Mouse (Mus musculus): ENCODE measurements around the gene Gemin4.
"Not testable (repeated sequence)": the region's sequence is repeated elsewhere in the genome, so short reads cannot be mapped to it uniquely, and the experiment has no call there.

Gene Gemin4

DNA sequence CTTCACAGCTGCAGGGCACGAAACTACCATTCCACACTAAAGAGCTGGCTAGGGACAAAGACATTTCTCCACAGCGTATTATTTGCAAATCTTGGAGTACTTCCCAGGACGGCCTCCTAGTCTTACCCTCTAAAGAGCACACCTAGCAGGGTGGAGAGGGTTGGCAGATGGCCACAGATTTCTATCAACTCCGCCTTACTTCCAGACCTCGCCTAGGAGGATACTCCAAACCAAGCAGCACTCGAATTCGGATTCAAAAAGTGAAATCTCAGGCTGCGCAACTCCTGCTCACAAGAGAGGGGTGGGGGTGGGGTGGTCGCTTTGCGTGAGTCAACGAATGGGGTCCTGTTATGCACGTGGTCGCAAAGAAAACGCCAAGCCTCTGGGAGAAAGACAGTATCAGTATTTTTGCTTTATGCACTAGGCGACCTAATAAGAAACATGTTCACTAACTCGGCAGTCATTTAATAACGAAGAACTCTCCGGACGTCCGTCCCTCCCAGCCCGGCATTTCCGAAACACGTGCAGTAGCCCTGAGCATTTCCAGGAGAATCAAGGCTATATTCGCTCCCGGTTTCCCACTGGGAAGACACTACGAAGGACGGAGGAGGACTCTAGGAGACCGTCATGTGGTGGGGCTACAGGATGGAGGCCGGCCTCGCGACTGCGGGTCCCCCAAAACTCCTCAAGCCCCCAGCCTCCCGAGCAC is 629 bp downstream of the Gemin4 start:
- peak; percentile 24 to 45 for DNase-seq (ENCODE audit: low spot score in 2 of 2)

DNA sequence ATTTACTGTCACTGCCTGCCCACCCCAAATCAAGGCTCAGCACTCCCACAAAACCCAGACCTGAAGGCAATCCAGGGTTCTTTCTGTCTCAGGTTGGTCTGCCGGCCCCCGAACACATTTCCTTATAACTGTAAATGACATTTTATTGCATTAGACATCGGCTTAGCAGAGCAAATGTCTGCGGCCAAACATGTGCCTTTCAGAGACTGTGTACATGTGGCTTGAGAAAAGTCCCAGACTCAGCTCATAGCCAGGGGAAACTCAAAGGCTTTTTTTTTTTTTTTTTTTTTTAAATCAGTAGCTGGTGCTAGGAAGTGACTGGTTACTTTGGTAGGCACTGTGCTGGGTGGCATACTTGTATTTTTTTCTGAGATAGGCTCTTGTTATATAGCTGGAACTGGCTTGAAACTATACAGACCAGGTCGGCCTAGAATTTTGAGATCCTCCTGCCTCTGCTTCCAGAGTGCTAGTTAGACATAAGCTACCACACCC is 1.4 kb downstream of the Gemin4 start:
- no peak for DNase-seq (ENCODE audit: low spot score in 2 of 2)

DNA sequence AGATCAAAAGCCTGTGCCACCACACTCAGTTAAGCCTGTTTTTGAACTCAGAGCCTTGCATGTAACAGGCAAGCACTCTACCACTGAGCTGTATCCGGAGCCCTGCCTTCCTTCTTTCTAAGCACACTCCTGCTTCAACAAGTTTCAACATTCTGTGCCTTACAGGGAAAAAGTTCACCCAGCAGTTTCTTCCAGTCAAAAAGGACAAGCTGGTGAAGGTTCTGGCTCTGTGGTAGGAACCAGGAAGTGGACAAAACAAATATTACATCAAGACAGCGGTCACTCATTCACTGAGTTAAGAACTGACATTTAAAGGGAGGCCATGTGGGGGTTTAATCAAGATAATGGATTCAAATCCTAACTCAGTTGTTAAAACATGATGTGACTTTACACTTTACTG is 2.5 kb downstream of the Gemin4 start:
- no peak for DNase-seq (ENCODE audit: low spot score in 2 of 2)

DNA sequence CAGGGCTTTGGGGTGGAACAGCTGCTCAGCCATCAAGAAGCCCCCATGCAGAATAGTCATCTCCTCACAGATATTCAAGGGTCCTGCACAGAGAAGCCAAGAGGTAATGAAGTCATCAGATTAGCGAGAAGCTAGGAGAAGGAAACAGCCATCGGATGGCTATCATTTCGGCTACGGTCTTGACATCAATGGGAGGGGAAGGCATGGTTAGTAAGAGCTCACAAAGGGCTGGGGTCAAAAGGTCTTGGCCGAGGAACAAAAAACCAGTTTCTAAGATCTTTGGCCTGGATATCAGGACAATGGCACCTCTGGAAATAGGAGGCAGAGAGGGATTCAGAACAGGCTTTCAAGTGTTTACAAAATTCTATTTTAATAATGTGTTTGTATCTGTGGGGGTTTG is 3.6 kb downstream of the Gemin4 start:
- DNase-seq (ENCODE audit: low spot score in 2 of 2) = no peak

DNA sequence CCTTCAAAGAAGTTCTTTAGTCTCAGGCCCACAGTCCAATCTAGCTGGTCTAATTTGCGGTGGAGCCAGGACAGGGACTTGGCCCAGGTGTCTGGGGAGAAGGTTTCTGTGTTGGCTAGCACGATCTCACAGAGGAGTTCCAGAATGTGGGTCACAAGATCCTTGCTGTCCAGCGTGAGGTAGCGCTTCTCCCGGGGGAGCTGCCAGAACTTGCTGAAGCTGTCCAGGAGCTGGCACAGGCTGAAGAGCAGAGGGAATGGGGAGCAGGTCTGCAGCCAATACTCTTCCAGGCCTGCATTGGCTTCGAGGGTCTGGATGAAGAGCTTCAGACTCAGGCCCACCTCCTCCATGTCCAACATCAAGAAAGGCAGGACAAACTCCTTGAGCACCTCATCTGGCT is 5.9 kb downstream of the Gemin4 start:
- not testable (repeated sequence) for DNase-seq (ENCODE audit: low spot score in 2 of 2)

DNA sequence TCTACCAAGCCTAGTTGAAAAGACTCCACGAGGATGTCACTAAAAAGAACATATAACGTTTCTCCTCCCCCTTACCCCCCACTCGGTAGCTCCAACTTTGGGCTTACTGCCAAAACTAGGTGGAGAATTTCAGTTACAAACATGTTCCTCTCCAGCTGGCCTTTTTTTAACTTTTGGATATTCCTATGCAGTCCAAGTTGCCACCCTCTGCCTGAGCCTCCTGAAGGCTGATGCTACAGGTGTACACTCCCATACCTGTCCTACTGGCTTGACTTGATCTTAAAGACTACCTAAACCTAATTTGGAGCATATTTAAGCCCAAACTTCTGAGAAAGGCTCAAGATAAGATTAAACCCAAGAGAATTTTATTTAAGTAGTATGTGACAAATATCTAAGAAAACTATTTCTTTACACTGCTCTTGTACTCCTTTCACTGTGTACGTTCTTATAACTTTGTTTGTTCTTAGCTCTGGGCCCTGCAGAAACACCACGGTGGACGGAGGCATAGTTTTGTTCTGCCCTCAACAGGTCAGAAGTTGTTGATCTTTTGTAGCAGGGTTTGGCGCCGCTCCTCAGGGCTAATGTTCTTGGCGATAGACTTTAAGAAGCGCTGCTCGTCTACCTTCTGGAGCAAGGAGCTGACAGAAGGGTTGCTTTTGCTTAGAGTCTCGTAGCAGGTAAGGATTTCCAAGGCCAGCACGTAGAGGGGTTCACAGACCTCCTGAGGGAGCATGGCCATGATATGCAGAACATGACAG is 7.1 kb downstream of the Gemin4 start:
- DNase-seq (ENCODE audit: low spot score in 2 of 2) = no peak

DNA sequence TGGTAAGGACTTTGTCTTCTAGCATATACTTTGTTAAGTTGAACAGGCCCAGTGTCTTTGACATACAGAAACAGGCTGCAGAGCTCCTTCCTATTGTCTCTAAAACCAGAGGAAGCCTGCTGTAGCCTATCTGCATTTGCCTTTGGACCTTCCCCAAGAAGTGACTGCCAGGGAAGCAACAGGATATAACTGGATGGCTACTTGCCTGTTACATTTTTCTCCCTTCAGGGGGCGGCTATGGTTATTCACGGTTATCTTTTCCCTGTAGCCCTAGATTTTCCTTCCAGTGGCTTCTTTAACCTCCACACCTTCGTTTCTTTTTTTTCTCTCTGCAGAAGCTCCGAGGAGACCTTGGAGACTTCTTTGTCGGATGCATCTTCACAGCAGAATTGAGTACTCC is 10.7 kb downstream of the Gemin4 start:
- DNase-seq (ENCODE audit: low spot score in 2 of 2) = no peak

DNA sequence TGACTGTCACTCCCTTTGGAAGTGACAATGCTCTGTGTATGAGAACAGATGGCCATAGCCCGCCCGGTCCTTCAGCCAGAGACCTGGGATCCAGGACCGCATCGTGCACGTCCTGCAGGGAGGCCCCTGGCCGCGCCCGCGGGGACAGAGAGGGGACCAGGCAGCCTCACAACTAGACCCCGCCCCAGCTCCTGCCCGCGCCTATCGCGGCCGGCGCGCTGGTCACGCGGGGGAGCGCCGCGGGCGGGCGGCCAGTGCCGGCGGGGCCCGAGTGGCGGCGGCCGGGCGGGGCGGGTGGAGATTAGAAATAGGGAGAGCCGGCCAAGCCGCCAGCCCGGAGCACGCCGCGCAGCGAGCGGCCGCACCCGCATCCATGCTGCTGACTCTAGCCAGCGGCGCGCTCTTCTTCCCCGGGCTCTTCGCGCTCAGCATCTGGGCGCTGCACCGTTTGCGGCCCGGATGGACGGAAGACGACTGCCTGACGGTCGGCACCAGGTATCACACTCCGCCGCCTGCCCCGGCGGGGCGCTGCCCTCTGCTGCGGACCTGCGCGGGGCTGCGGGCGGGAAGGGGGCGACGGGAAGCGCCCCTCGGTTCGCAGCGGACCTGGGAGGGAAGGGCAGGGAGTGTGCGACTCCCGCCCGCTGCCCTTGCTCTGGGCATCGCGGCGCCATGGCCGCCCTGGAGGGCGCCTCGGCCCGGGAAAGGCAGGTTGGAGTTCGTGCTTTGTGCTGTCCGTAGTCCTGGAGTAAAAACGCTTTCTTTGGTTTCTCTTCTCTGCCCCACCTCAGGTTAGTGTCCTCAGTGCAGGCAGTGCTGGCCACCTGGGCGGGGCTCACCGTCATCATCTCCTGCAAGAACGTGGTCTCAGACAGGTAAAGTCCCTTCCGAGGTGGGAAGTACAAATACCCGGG is 15.4 kb downstream of the Gemin4 start:
- peak; percentile 91 to 92 for DNase-seq (ENCODE audit: low spot score in 2 of 2)

DNA sequence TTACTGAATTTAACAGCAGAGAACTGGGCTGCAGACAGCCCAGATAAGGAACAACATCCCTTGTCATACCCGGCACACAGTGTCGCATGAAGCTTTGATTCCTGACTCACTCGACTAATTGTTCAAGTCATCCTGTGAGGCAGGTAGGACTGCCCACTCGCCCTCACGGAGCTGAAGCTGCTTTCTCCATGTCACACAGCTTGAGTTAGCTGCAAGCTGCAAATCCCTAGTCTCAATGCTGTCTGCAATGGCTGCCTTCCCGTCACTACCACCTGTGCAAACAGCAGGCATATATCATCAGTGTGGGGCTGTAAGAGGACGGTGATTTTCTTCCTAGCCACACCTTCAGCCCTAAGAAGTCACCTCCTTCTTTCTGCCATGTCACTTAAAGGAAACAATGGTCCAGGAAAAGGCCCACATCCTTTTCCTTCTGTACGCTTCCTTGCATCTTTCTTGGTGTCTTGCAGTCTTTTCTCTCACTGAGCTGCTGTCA is 20.4 kb downstream of the Gemin4 start:
- no peak for DNase-seq (ENCODE audit: low spot score in 2 of 2)

DNA sequence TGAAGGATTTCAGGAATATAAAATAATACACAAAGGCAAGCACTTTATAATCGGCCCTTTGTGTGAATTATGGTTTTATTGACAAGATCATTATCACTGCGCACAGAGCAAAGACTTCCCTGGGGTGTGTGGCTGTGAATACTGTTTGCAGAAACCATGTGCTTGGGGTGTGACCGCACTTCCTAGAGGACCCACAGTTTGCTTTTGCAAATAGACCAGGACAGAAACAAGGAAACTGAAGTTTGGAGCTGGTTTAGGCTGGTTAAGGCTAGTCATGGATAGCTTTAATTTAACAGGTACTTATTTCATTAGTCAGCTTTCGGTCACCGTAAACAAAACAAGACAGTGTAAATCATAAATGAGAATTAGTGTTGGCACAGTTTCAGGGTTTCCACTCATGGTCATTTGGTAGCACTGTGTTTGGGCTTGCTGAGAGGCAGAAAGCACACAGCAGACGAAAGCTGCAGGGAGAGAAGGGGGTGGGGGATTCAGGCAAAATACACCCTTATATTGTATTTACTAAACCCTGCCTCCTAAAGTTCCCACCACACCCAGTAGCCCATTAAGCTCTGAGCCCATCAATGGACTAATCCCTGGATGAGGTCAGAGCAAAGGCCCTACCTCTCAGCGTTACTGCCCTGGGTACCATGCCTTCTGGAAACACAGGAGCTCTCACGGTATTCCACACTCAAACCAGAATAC is 21.0 kb downstream of the Gemin4 start:
- no peak for DNase-seq (ENCODE audit: low spot score in 2 of 2)

DNA sequence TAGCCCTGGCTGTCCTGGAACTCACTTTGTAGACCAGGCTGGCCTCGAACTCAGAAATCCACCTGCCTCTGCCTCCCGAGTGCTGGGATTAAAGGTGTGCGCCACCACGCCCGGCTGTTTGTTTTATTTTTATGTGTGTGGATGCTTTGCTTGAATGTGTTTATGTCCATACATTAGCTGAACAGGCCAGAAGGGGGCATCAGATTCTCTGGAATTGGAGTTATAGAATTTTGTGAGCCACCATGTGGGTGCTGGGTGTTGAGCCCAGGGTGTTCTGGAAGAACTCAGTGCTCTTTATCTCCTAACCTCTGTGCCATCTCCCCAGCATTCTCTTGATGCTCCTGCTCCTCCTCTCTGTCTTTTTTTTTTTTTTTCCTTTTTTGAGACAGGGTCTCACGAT is 30.6 kb downstream of the Gemin4 start:
- DNase-seq (ENCODE audit: low spot score in 2 of 2) = no peak

DNA sequence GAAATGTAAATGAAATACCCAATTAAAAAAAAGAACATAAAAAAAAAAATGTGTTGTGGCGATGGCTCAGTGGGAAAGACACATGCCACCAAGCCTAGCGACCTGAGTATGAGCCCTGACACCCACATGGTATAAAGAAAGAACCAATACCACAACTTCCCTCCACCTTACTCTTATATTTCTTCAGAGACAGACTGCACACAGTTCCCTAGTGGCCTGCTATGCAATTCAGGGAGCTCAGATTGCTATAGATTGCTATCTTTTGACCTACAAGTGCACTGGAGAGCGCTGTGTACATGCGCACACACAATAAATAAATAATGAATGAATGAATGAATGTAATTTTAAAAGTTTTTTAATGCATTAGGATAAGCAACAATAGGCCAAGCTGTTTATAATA is 33.7 kb downstream of the Gemin4 start:
- no peak for DNase-seq (ENCODE audit: low spot score in 2 of 2)

DNA sequence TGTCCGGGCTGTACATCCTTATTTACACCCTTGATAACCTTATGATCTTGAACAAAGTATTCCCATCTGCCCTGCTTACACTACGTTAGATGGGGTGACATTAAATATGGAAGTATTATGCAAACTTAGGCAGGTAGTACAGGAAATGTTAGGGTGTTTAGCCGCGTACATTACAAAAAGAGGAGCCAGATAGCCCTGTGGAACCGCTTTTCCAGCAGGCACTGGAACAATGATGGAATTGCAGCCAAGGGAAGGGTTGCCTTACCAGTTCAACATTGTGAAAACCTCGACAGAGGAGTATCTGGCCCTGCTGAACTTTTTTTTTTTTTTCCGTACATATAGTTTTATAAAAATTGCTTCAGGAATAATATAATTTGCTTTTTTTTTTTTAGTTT is 37.3 kb downstream of the Gemin4 start:
- DNase-seq (ENCODE audit: low spot score in 2 of 2) = no peak

DNA sequence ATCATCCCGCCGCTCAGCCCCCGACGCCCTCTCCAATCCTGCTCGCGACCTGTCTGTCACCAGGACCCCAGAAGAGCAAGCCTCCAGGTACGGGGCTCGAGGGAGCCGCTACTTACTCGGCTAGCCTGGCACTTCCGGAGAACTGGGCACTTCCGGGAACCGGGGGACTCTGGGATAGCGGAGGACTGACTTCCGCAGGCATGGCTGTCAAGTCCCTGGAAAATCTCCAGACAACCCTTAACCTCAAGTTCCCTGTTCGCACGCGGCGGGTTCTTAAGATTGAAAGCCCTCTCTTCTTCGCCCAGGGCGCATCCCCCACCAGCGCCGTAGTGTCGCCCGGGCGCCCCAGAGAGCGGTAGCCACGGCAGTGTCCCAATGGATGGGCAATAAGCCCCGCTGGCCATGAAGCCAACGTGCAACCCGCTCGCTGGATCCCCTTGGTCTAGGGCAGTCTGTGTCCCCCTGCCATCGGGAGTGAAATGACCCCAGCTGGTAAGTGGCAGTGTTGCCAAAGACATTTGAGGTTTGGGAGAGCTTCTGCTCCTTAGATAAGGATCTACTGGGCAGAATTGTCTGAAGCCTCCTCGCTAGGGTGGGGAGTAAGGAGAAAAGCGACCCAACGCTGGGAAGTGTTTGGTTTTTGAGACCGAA is 37.8 kb downstream of the Gemin4 start, which contains the start of the genes Vps53 and Fam57a:
Vps53 (minus strand) TSS at position 153 of the 651 bp plus-strand sequence.
Fam57a (plus strand) TSS at position 177 of the 651 bp plus-strand sequence.
- DNase-seq (ENCODE audit: low spot score in 2 of 2) = peak; percentile 85 to 88

DNA sequence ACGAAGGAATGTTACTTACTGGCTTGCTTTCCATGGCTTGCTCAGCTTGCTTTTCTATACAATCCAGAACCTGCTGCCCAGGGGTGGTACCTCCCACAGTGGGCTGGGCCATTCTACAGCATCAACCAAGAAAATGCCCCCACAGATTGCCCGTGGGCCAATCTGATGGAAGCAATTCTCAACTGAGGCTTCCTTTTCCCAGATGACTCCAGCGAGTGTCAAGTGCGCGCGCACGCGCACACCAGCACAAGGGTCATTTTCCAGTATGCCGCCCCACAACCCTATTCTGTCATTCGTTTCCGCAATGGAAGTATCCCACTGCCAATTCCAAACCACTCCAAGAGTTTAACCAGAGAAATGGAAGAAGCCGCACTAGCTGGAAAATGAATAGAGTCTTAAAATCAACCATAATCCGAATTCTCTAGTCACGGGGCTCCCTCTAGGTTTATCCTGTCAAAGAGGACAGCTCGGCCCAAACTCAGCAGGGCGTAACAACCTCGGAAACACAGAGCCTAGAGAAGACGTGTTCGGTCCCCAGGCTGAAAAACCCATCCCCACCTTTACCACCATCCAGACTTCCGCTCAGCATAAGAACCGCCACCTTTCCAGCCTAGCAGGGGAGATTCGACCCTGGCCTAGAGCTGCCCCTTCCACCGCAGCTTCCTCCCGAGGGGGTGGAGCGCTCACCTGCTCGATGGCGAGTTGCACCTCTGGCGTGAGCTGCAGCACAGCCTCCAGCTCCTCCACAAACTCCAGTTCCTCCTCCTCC is 38.6 kb downstream of the Gemin4 start:
- DNase-seq (ENCODE audit: low spot score in 2 of 2) = peak in 1 of 2 experiments; percentile 2

DNA sequence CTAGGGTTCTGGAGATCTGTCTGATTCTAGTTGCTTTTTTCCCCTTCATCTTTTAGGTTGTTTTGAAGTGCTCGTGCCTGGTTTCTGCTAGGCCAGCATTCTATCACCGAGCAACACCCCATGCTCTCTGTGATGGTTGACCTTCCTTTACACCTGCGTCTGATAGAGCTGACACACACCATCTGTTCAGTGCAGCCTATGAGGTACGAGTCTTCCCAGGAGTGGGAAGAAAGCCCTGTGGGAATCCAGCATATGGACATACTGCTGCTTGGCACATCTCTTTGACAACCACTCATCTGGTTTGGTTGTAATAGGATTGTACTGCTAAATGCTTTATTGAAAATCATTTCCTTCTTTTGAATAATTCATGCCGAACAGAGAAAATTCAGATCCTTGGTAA is 47.3 kb downstream of the Gemin4 start:
- DNase-seq (ENCODE audit: low spot score in 2 of 2) = no peak

DNA sequence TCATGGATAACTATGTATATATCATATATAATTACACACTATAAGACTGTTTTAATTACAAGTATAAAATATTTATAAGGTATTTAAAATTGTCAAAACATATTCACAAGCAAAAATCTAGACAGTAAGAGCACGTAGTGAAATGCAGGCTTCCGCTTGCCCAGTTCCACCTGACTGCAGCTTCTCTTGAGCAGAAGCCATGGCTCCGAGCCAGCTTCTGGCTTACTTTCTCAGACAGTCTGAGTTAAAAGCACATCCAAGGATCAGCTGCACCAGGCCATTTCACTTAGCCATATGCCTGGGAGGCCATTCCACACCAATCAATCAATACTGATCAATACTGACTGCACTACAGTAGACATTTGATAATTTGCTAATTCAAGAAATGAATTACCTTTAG is 48.5 kb downstream of the Gemin4 start:
- DNase-seq (ENCODE audit: low spot score in 2 of 2) = no peak

DNA sequence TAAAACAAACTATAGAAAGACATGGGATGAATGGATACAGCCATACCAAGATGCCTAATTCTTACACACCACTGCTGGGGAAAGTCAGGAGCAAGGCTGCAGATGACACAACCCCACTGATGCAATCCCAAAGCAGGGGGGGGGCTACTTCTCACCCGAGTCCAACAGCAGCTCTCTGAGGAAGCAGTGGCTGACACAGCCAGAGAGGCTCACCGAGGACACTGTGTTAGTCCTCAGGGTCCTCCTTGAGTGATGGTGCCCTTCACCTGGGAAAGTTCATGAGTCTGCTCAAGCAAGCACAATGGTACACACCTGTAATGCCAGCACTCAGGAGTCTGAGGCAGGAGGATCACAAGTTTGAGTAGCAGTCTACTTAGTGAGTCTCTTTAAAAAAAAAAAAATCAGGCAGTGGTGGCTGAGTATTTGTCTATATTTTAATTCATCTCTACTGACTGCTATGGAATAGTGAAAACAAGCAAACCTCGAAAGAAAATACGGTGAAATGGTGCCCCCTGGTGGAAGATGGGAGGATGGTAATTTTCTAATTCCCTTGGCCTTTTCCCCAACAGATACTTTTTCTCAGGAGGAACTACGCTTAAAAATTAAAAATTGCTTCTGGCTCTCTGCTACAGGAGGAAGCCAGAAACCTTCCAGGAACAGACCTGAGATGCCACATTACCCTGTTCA is 50.2 kb downstream of the Gemin4 start:
- peak; percentile 20 to 70 for DNase-seq (ENCODE audit: low spot score in 2 of 2)

DNA sequence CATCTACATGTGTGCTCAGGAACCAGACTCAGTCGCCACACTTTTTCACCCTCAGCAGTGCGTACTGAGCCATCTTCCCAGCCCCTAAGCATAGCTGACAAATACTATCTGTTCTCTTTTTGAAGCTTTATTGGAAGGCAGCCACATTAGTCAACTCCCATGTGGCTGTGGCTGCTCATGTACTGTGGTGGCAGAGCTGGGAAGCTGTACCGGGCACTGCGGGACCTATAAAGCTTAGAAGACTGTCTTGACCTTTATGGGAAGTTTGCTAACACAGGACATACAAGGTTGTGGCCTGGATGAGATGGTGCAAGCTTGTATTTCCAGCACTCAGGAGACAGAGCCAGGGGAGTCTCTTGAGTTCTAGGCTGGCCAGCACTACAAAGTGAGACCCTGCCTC is 50.8 kb downstream of the Gemin4 start:
- peak in 1 of 2 experiments; percentile 7 for DNase-seq (ENCODE audit: low spot score in 2 of 2)
